ENCODE assay signal across 8 mouse cellular contexts in the genomic region with DNA sequence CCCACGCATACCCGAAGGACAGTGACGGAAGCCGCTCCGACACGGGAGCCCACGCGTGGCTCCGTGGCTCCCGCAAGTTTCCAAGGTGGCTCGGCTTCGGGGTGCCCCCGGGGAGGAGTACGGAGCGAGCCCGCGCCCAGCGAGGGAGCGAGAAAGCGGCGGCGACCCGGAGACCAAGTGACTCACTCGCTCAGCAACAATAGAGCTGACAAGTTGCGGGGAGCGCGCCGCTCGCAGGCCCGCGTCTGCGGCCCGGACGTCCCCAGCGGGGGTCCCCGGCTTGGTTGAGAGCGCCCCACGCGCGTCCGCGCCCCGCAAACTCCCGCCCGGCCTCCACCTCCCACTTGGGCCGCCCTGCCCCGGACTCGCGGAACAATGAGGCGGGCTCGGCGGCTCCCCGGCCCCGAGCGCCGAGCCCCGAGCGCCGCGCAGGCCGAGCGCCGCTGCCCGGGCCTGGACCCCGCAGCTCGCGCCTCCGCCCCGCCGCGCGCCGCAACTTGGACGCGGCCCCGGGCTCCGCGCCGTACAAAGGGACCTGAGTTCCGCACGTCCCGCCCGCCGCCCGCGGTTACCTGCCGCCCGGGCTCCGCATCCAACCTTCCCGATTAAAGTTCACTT. TPM values are rescaled to one million over a fixed set of nuclear protein-coding genes. Genes with fewer than 3 reads are reported as not detected.
DNase-seq lines count a peak whose midpoint lies in the region; ATAC-seq and TF ChIP-seq lines count a peak whose summit lies in the region.

No protein-coding gene starts in this region.

- peak overlapping the region; percentile 97 for H3K9ac ChIP-seq in forebrain, embryonic 12.5 days
- peak overlapping the region; percentile 99 for H3K9ac ChIP-seq in heart, postnatal 0 days (replicated peaks; ENCODE audit: low read depth, low read length)
- H3K9ac ChIP-seq in neural tube, embryonic 13.5 days, result peak overlapping the region; percentile 99

- TF ChIP-seq POLR2A in testis, adult 2 months (IDR thresholded peaks at IDR 0.05; ENCODE audit: control insufficient read depth, low read depth, low read length), result no peak

- peaks cover 9% of the 10 kb centered on the region for H3K4me1 ChIP-seq in E14TG2a.4 (replicated peaks; ENCODE audit: low read depth, low read length)
- peaks cover 24% of the 10 kb centered on the region for H3K4me1 ChIP-seq in forebrain, embryonic 12.5 days
- H3K4me1 ChIP-seq in heart, postnatal 0 days (ENCODE audit: control insufficient read depth, insufficient read depth), result peaks cover 12% of the 10 kb centered on the region; the same call in 1 of the 2 replicates
- peaks cover 31% of the 10 kb centered on the region for H3K4me1 ChIP-seq in neural tube, embryonic 13.5 days (replicated peaks)
- H3K4me1 ChIP-seq in testis, adult 2 months (ENCODE audit: control insufficient read depth, insufficient read depth, low read length), result peaks cover 3% of the 10 kb centered on the region

- peak overlapping the region; percentile 94 for H3K4me3 ChIP-seq in E14TG2a.4 (replicated peaks; ENCODE audit: low read length)
- H3K4me3 ChIP-seq in forebrain, embryonic 12.5 days (replicated peaks), result peak overlapping the region; percentile 92
- peak overlapping the region; percentile 100 for H3K4me3 ChIP-seq in heart, postnatal 0 days (ENCODE audit: low read depth, low read length)
- H3K4me3 ChIP-seq in neural tube, embryonic 13.5 days, result peak overlapping the region; percentile 89
- peak overlapping the region; percentile 90 for H3K4me3 ChIP-seq in testis, adult 2 months (ENCODE audit: control insufficient read depth, low read depth, low read length)

- peak overlapping the region; percentile 66 for H3K4me2 ChIP-seq in forebrain, embryonic 12.5 days
- H3K4me2 ChIP-seq in heart, postnatal 0 days (ENCODE audit: low read depth, low read length), result peak overlapping the region; percentile 89
- peak overlapping the region; percentile 79 for H3K4me2 ChIP-seq in neural tube, embryonic 13.5 days

- no peak for TF ChIP-seq CTCF in E14TG2a.4 (conservative IDR thresholded peaks at IDR 0.05; ENCODE audit: low read length)
- TF ChIP-seq CTCF in heart, postnatal 0 days (IDR thresholded peaks at IDR 0.05; ENCODE audit: low read depth), result no peak
- TF ChIP-seq CTCF in testis, adult 2 months (IDR thresholded peaks at IDR 0.05; ENCODE audit: control insufficient read depth, insufficient read depth, insufficient replicate concordance, low read depth, low read length), result no peak

- no peak for TF ChIP-seq EP300 in heart, postnatal 0 days (IDR thresholded peaks at IDR 0.05; ENCODE audit: low read depth)

- peak; percentile 72; the same call in 1 of the 2 replicates for ATAC-seq in cerebellum, adult (ENCODE audit: insufficient number of reproducible peaks, low FRiP score, low TSS enrichment)
- ATAC-seq in forebrain, embryonic 12.5 days (ENCODE audit: low FRiP score), result peak; percentile 80
- ATAC-seq in heart, postnatal 0 days (ENCODE audit: insufficient read depth, low read depth), result peak; percentile 76
- ATAC-seq in neural tube, embryonic 13.5 days (ENCODE audit: low read depth), result peak; percentile 85

- peaks cover 39% of the 10 kb centered on the region for H3K27me3 ChIP-seq in E14TG2a.4 (ENCODE audit: insufficient read depth, low read length)
- no peaks in the 10 kb centered on the region for H3K27me3 ChIP-seq in forebrain, embryonic 12.5 days
- H3K27me3 ChIP-seq in heart, postnatal 0 days (ENCODE audit: control insufficient read depth, insufficient read depth, low read length), result no peaks in the 10 kb centered on the region
- no peaks in the 10 kb centered on the region for H3K27me3 ChIP-seq in neural tube, embryonic 13.5 days
- H3K27me3 ChIP-seq in testis, adult 2 months (ENCODE audit: control insufficient read depth, insufficient read depth, low read length), result no peaks in the 10 kb centered on the region

- H3K27ac ChIP-seq in forebrain, embryonic 12.5 days, result peak overlapping the region; percentile 96
- peak overlapping the region; percentile 97 for H3K27ac ChIP-seq in heart, postnatal 0 days (ENCODE audit: low read depth)
- peak overlapping the region; percentile 98 for H3K27ac ChIP-seq in neural tube, embryonic 13.5 days (replicated peaks)
- peak overlapping the region; percentile 88 for H3K27ac ChIP-seq in testis, adult 2 months (ENCODE audit: control insufficient read depth, insufficient read depth, low read depth, low read length)

- DNase-seq in heart, postnatal 0 days (ENCODE audit: low spot score), result no peak
- peak; percentile 36 to 77 for DNase-seq in kidney, postnatal 36 days
- DNase-seq in lung, adult 18-20 months, result peak; percentile 47 to 51

- 0% methylated on average over 73 of the region's 90 CpGs for WGBS in forebrain, embryonic 12.5 days
- 0% methylated on average over 72 of the region's 90 CpGs for WGBS in heart, postnatal 0 days
- under 1% methylated on average over 78 of the region's 90 CpGs for WGBS in neural tube, embryonic 13.5 days

- no peaks in the 10 kb centered on the region for H3K9me3 ChIP-seq in E14TG2a.4 (ENCODE audit: low read length)
- no peaks in the 10 kb centered on the region for H3K9me3 ChIP-seq in forebrain, embryonic 12.5 days
- H3K9me3 ChIP-seq in heart, postnatal 0 days (replicated peaks; ENCODE audit: control insufficient read depth, low read length), result no peaks in the 10 kb centered on the region
- no peaks in the 10 kb centered on the region for H3K9me3 ChIP-seq in neural tube, embryonic 13.5 days

- H3K36me3 ChIP-seq in E14TG2a.4 (ENCODE audit: insufficient read depth, low read length), result no peaks in the 10 kb centered on the region
- H3K36me3 ChIP-seq in forebrain, embryonic 12.5 days (replicated peaks), result peaks cover 3% of the 10 kb centered on the region; the same call in 1 of the 2 replicates
- 0 out of 2 replicates have a peak, but pooled peaks cover 4% of the 10 kb centered on the region for H3K36me3 ChIP-seq in heart, postnatal 0 days (replicated peaks; ENCODE audit: control insufficient read depth, insufficient read depth, low read length)
- no peaks in the 10 kb centered on the region for H3K36me3 ChIP-seq in neural tube, embryonic 13.5 days
- H3K36me3 ChIP-seq in testis, adult 2 months (ENCODE audit: control insufficient read depth, insufficient read depth, low read length), result no peaks in the 10 kb centered on the region

RNA-seq across cellular contexts. Expression of gene Tcf12, which starts 0.6 kb away (rescaled TPM):
- polyA plus RNA-seq in forebrain, embryonic 12.5 days (2016; fragmentation: Nextera tagmentation; extraction: Ambion mirVana), result 106 and 112 TPM in 2 replicates
- total RNA-seq in heart, postnatal 0 days (2014; rRNA removed; ENCODE audit: low replicate concordance), result 55.2 and 69.4 TPM in 2 replicates
- polyA plus RNA-seq in heart, postnatal 0 days (2015; fragmentation: Nextera tagmentation; extraction: Ambion mirVana), result 14.3 and 14.8 TPM in 2 replicates
- 120 and 121 TPM in 2 replicates for polyA plus RNA-seq in neural tube, embryonic 13.5 days (2015; fragmentation: Nextera tagmentation; extraction: Ambion mirVana)
- polyA plus RNA-seq in testis, adult 2 months (2012; rRNA removed), result 17.4 and 20.0 TPM in 2 replicates
